Mouse (Mus musculus) fat pad, adult 2 months (tissue): ENCODE results near the gene Vps8.

Experiments used
- DNase-seq: peaks from one replicate; pipeline ENCODE4 v3.0.0-alpha.2; 2011; ENCODE audit warnings: low read depth, low spot score; ENCODE audit errors: extremely low read depth

Vps8 gene

GRCm38 (mm10) chr16:21422645-21423545, at the start of gene Vps8:
Gene Vps8, plus strand, starts transcription at chr16:21423118.
- DNase-seq: no peak

- DNase-seq: no peak
Measured at GRCm38 (mm10) chr16:21373316-21373960, 49.5 kb upstream of the Vps8 start.

GRCm38 (mm10) chr16:21374067-21374466, 48.9 kb upstream of the Vps8 start:
- DNase-seq: no peak

- no peak for DNase-seq
Measured at GRCm38 (mm10) chr16:21375147-21375546, 47.8 kb upstream of the Vps8 start.

GRCm38 (mm10) chr16:21376316-21376715, 46.6 kb upstream of the Vps8 start:
- DNase-seq: no peak

- no peak for DNase-seq
Measured at GRCm38 (mm10) chr16:21376949-21377604, 45.8 kb upstream of the Vps8 start.

- DNase-seq: no peak
Measured at GRCm38 (mm10) chr16:21377605-21377968, 45.3 kb upstream of the Vps8 start.

GRCm38 (mm10) chr16:21381469-21381868, 41.4 kb upstream of the Vps8 start:
- DNase-seq: no peak

- no peak for DNase-seq
Measured at GRCm38 (mm10) chr16:21382152-21382911, 40.6 kb upstream of the Vps8 start.

GRCm38 (mm10) chr16:21385926-21386881, 36.7 kb upstream of the Vps8 start:
- no peak for DNase-seq

GRCm38 (mm10) chr16:21389316-21389715, 33.6 kb upstream of the Vps8 start:
- DNase-seq: no peak

- no peak for DNase-seq
Measured at GRCm38 (mm10) chr16:21390744-21391143, 32.2 kb upstream of the Vps8 start.

GRCm38 (mm10) chr16:21392099-21392498, 30.8 kb upstream of the Vps8 start:
- no peak for DNase-seq

GRCm38 (mm10) chr16:21392517-21393112, 30.3 kb upstream of the Vps8 start:
- no peak for DNase-seq

GRCm38 (mm10) chr16:21395546-21395945, 27.4 kb upstream of the Vps8 start:
- DNase-seq: no peak

GRCm38 (mm10) chr16:21397681-21398080, 25.2 kb upstream of the Vps8 start:
- no peak for DNase-seq

- DNase-seq: no peak
Measured at GRCm38 (mm10) chr16:21398345-21399051, 24.4 kb upstream of the Vps8 start.

- DNase-seq: no peak
Measured at GRCm38 (mm10) chr16:21399942-21400341, 23.0 kb upstream of the Vps8 start.

- DNase-seq: no peak
Measured at GRCm38 (mm10) chr16:21402068-21402467, 20.9 kb upstream of the Vps8 start.
